Mouse (Mus musculus): ENCODE measurements around the gene Dhx57.

- no peak for TF ChIP-seq CTCF (IDR thresholded peaks at IDR 0.05)
- TF ChIP-seq EP300 (IDR thresholded peaks at IDR 0.05), result no peak
Measured at GRCm38 (mm10) chr17:80220131-80220530, 70.1 kb downstream of the Dhx57 start.
